Mouse (Mus musculus): ENCODE results near the gene Cog5.
A peak's percentile ranks its signal among the peaks of the same experiment; 100 is the strongest.

Gene Cog5

DNA sequence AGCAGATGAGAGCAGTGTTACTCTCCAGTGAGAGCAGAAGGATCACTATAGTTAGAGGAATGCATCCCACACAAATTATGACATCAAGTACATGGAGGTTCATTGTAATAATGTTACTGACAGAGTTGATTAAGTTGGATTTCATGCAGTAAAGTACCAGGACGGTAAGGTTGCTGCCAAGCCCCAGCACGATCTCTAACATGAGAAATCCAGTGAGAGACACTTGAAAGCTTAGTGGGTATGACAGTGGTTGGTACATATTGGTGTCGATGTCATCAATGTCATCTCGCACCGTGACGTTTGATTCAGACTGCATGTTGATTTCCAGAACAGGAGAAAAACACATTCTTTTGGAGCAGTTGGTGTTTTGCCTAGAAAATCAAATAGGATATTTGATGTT, 55.0 kb downstream of the Cog5 start:
- DNase-seq (ENCODE audit: low spot score) = no peak

DNA sequence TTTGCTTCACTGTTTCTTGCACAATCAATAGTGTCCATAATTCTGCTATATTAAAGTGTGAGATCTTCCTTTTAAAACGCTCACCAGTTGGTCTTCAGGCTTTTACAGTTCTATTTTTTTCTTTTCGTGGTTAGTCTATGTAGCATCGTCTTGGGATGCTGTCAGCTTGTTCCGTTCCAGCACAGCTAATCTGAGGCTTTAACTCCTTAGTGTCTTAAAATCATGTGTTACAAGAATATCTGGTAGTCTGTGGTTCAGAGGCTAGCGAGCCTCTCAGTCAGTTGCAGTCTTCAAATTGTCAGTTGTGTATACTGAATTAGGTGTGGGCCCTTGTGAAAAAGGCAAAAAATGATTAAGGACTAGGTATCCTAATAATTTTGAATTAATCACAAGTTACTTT, 57.6 kb downstream of the Cog5 start:
- DNase-seq (ENCODE audit: low spot score) = no peak

DNA sequence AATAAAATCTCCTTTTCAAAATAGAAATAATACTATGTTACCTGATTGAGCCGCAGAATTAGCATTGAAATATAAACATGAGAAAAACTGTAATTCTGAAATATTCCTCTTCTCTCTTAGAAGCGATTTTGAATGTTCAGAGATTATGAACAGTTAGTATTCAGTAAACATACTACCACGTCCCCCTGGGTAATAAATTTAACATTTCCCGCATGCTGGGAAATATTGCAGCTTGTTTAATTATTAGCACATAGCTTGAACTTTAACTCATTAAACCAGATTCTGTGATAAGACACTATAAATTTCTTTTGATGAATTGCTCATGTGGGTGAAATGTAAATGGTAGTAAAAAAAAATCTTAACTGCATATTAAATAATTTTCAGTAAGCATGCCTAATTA, 58.1 kb downstream of the Cog5 start:
- no peak for DNase-seq (ENCODE audit: low spot score)

DNA sequence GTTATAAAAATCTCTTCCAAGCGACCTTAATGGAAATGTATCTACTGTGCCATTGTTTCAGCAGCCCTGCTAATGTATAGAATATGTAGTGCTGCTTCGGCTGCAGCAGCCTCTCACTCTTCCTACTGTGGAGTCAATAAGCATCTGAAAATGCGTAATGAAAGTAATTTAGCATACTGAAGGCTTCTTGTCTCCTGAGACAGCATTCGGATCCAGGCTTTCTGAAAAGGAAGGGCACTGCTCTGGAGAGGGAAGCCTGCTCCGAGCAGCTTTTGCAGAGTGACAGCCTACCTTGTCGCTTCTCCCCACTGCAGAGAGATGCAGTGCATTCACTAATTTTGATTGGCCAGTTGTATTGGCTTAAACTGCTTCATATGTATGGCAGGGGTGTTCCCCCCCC, 58.9 kb downstream of the Cog5 start, which contains the start of gene Gpr22:
TSS of gene Gpr22 (minus strand) at position 348 of the 400 bp plus-strand sequence.
- DNase-seq (ENCODE audit: low spot score) = peak; percentile 11

DNA sequence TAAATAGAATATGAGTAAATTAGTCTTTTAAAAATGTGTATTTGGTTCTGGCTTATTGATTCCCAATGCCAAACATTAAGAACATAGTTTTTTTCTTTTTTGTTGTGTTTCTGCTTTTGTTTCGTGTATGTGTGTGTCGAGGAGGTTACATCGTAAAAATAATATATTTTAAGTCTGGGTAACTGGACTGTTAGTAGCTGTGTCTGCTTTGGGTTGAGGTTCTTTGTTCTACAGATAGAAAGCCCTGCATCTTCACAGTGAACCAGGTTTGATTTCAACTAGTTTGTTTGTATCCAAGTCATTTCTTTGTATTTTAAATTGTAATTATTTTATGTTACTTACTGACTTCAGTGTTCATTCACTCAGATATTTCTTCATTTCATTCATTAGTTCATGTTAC, 59.4 kb downstream of the Cog5 start:
- DNase-seq (ENCODE audit: low spot score) = no peak

DNA sequence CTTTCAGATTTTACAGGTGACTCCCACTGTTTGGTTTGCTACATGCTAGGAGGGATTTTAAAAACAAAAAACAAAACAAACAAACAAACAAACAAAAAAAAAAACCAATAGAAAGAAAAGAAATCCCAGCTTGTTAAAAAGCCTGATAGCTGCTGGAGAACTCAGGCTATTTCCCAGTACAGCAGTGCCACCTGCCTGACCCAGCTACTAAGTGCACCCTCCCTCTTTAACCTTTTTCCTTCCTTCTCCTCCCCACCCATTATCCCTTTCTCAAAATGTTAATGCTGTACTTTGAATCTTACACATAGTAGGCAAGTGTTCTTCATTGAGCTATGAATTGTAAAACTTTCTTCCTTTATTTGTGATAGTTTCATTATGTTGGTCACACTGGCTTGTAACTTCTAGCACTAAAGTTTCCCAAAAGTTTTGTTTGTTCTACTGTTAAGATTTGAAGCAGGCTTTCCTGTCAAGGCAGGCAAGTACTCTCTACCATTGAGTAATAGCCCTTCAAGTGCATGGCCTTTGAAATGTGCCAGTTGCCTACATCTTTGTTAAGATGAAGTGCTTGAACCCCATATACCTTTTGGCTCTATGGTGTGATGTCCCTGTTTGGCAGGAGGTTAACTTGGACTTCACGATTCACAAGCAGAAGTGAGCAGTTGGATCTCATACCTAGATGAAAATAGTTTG, 65.1 kb downstream of the Cog5 start:
- DNase-seq (ENCODE audit: low spot score) = no peak

DNA sequence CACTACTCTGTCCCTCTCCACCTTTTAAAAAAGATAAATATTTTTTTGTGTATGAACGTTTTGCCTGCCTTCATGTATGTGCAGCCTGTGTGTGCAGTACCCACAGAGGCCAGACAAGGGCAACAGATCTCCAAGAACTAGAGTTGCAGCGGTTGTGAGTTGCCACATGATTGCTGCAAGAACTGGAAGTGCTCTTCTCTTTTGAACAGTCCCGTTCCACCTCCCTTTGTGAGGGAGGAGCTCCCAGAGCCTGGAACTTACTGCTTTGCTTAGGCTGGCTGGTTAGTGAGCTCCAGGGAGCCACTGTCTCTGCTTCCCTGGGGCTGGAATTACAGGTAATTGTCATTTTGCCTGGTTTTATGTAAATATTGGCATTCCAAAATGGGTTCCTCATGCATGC, 69.9 kb downstream of the Cog5 start:
- DNase-seq (ENCODE audit: low spot score) = no peak

DNA sequence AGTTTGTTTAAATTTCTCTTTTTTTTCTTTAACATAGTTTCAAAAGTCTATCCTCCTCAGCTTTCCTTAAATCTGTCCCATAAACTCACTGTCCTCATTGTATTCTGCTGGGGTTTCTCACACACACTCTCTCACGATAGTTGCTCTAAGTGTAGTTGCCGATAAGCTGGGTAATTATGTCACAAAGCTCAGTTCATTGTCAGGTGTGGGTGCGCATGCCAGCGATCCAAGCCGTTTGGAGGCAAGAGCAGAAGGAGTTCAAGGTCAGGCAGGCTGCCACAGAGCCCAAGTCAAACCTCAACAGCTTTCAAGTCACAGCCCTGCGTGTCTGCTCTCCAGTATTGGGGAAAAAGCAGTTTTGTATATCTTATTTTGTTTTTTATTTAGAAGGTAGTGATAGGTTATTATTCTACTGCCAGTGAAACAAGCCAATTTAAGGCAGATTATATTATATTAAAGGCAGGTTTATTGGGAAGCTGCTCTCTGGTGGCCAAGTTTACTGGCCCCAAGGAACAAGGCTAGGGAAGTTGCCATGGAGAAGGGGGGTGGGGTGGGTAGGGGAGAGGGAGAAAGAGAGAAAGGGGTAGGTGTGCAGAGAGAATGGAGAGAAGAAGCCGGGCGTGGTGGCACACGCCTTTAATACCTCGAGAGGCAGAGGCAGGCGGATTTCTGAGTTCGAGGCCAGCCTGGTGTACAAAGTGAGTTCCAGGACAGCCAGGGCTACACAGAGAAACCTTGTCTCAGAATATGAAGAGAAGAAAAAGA, 71.0 kb downstream of the Cog5 start:
- DNase-seq (ENCODE audit: low spot score) = no peak

DNA sequence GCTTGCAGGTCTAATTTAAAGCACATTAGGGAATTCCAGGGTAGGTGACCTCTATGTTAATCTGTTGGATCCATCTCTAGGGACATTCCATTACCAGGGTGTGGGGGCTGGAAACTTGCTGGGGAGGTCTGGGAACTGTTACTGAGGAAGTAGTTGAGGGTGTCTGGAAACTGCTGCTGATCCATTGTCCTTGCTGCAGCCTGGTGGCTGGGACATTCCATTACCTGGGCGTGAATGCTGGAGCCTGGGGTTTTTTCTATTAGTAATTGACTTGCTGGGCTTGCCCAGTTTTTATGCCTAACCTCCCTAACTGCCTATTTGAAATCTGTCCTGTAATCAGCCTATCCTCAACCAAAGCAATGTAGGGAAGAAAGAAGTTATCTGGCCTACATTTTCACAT, 72.0 kb downstream of the Cog5 start:
- no peak for DNase-seq (ENCODE audit: low spot score)

DNA sequence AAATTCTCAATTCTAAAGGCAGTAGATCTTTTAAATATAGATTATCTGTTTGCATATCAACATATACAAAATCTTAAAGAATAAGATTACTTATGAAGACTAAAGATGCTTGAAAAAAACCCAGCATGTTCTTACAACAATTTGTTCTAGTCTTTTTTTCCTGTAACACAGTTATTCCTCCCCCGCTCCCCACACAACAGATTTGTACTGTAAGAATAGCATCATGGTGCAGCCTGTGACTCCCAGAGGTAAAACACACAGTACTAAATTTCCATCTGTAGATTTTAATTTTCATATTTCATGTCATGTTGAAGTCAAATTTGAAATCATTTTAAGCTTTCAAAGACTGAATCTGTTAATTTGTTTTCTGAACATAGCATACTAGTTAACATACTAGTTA, 75.5 kb downstream of the Cog5 start:
- DNase-seq (ENCODE audit: low spot score) = no peak

DNA sequence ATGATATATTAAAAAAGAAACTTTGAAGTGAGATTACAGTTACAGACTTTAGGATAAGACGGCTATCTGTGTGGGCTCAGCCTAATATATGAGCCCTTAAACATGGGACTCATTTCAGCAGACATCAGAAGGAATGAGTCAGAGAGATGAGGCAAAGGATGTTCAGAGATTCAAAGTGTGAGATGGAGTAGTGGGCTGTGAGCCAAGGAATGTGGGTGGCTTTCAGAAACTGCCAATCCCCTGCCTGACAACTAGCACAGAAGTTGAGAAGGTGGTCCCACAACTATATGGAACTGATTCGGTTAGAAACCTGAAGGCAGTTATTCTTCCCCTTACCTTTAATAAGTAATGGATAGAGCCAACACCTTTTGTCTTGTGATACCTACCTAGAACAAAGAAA, 79.9 kb downstream of the Cog5 start:
- no peak for DNase-seq (ENCODE audit: low spot score)

DNA sequence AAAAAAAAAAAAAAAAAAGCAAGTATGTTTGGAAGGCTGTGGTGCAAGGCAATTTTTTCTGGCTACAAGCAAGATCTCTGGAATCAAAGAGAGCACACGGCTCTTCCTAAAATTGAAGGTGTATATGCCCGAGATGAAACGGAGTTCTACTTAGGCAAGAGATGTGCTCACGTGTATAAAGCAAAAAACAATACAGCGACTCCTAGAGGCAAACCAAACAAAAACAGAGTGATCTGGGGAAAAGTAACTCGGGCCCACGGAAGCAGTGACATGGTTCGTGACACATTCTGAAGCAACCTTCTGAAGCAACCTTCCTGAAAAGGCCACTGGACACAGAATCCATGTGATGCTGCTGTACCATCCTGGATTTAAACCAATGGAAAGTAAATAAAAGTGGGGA, 92.6 kb downstream of the Cog5 start:
- no peak for DNase-seq (ENCODE audit: low spot score)

DNA sequence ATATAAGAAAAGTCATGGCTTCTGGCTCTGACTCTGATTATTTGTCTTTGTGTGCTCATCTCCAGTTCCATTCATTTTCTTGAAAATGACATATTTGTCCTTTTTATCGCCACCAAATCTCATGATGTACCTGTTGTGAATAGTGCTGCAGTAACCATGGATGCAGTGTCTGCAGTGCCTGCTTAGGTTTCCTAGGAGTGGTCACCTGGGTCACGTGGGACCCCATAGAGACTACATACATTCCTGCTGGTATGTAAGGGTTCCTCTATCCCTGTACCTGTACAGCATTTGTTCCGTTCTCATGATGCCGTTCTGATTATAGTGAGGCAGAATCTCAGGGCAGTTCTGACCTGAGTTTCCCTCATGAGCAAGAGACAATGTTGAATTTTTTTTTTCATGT, 95.2 kb downstream of the Cog5 start:
- no peak for DNase-seq (ENCODE audit: low spot score)

DNA sequence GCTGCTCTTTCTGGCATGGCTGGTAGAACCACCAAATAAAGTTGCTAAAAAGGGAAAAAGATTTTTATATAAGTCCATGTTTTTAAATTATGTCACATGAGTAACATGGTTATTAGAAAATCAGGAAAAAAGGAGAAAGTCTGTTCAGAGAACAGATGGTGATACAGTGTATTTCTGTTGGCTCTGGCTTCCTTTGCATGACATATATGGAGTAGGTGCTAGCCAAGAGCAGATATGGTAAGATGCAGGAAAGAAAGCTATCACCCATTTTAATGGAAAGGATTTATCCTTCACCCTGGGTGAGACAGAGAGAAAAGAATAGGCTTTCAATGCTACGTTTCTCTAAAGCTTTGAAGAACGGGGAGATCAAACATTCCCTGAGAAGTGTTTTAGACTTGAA, 99.8 kb downstream of the Cog5 start:
- no peak for DNase-seq (ENCODE audit: low spot score)

DNA sequence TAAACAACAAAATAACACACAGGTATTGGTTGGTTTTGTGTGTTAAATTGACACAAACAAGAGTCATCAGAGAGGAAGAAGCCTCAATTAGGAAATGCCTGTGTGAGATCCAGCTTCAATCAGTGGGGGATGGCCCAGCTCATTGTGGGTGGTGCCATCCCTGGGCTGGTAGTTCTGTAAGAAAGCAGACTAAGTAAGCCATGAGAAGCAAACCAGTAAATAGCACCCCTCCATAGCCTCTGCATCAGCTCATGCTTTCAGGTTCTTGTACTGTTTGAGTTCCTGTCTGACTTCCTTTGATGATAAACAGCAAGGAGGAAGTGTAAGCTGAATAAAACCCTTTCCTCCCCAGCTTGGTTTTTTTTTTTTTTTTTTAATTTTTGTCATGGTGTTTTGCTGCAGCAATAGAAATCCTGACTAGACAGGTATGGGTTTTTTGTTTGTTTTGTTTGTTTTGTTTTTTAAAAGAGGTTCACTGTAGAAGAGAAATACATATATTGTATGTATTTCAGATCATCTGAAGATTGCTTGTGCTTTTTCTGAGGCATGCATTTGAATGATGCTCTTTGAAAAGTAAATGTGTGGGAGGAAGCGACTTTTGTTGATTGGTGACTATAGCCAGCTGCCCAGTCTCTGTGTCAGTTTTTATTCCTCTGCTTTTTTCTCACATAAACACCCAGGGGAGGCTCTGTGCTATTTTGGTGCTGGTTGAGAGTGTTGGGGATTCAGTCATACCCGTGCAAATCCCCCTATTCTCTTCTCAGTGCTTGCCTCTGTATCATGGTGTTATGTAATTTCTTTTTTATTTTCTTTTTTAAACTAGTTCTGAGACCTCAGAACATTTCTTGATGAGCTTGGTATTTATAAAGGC, 101.5 kb downstream of the Cog5 start:
- DNase-seq (ENCODE audit: low spot score) = no peak

DNA sequence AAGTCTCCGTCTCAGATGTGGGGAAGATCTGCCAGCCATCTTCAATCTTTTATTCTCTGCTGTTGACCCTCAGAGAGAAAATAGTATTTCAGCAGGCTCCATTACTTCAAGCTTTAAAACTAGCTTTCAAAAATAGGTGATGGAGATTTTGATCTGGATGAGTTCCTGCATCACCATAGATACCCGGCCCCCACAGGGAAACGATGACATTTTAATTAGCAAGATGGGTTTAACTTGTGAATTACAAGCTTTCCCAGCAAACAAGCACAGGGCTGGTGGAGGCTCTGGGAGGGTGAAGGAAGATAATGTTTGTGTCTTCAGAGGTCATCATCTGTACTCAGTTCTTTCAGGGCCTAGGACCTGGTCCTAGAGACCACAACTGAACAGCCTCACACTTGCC, 118.9 kb downstream of the Cog5 start:
- DNase-seq (ENCODE audit: low spot score) = no peak

DNA sequence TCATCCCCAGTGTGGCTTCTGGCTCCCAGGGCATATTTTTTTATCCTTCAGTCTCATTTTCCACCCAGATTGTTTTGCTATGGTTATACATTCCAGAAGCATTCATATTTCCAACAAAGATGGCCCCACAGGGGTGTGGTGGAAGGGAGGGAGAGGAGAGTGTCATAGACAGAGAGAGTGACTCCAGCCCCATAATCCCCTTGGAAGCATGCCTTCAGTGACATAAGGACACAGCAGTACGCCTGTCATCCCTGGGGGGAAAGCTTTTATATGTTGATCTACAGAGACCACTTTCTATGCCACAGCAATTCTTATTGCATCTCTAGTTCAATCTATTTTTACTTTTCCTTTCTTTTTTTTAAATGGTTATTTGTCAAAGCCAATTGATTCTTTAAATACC, 129.6 kb downstream of the Cog5 start:
- no peak for DNase-seq (ENCODE audit: low spot score)

DNA sequence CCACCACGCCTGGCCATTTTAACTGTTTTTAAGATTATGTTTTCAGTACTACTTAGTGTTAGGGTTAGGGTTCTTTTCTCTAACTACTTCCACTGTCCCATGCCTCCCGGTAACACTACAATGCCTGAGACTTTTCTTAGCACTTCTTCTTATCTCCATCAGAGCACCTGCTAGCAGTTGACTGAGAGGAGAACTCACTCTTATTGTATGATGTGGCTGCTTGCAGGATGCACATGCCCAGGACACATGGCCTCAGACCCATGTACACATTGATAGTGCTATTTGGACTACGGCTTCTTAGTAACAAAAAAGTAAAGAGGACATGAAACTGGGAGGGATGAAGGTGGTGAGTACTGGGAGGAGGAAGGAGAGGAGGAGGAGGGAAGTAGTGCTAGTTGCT, 133.9 kb downstream of the Cog5 start:
- DNase-seq (ENCODE audit: low spot score) = no peak

DNA sequence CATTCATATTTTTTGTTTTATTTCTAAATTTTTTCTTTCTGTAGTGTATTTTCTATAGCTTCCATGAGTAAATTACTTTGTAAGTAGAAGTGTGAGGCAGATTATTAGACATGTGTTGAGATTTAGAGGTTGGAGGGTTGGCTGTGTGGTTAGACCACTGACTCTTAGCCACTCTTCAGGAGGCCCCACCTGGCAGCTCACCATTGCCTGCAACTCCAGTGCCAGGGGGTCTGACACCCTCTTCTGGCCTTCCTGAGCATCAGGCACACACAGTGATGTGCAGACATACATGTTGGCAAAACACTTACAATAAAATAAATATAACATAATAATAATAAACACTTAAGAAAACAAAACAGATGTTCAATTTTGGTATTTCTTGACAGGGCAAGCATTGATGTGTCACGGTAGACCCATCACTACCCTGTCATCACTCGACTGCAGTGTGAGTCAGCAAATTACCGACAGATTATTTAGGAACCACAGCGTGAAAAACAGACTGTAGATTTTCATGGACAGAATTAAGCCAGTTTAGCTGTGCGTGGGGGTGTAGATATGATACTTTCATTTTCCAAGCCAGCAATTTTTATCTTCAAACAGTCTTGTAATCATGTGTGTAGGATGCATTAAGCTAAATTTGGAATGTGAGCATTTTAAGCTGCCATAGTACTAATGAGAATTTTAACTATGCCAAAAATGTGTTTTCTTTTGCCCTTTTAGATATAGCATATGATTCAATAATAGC, 151.9 kb downstream of the Cog5 start:
- no peak for DNase-seq (ENCODE audit: low spot score)

DNA sequence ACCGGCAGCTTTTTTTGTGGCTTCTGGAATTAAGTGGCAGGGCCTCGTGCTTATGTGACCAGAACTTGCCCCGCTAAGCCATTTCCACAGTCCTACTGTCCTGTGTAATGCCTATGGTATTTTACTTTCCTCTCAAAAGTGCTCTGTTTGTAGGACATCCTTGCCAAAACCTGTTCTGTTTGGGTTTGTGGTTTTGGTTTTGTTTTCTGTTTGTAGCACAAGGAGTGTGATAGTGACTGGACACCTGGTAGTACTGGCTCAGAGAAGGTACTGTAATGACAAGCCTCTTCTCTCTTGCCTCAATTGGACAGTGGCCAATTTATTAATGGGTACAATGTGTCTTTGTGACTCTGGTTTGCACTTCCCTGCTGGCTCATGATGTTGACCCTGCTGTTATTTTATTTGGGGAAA, 163.4 kb downstream of the Cog5 start:
- no peak for DNase-seq (ENCODE audit: low spot score)

DNA sequence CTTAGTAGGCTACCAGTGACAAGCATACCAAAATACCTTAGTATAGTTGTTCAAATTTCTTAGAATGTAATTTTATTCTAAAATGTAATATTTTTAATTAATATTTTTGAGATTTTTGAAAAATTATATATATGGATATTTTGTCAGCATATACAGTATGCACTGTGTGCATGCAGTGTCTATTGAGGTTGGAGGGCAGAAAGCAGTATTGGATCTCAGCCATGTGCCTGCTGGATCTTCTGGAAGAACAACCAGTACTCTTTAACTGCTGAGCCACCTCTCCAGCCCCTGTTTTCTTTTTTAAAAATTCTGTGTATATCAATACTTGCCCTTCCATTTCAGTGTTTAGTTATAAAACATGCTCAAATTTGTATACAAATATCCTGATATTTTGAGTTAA, 164.4 kb downstream of the Cog5 start:
- DNase-seq (ENCODE audit: low spot score) = no peak

DNA sequence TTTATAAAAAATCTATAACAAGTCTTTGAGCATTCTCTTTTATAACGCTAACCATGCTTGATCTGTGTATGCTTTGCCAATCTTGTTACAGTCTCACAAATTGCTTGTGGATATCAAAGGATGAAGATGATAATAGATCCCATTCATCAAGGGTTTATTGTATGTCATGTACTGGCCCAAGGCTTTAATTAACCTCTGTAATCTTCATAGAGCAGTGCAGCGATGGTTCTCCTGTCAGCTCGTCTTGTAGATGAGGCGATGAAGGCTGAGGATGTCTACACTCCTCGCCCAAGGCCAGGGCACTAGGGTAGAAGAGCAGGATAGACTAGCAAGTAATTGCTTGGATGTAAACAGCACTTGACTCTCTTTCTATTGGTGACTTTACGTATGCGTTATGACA, 164.9 kb downstream of the Cog5 start:
- no peak for DNase-seq (ENCODE audit: low spot score)
